Mouse (Mus musculus) heart, postnatal 4 days (tissue): ENCODE results near the gene Daam1. TPM values are rescaled to one million over a fixed set of nuclear protein-coding genes. Genes with fewer than 3 reads are reported as not detected.

Source experiments
- DNase-seq: peaks from one replicate; pipeline ENCODE4 v3.0.0; 2021
- total RNA-seq, 2 experiments: library from RNA; stranded (reverse); gene quantifications; 2 replicates each; pipeline ENCODE4 v1.2.3; 2021

The Daam1 gene
- total RNA-seq = 10 to 100 TPM; 88.8 to 92.1 TPM

DNA sequence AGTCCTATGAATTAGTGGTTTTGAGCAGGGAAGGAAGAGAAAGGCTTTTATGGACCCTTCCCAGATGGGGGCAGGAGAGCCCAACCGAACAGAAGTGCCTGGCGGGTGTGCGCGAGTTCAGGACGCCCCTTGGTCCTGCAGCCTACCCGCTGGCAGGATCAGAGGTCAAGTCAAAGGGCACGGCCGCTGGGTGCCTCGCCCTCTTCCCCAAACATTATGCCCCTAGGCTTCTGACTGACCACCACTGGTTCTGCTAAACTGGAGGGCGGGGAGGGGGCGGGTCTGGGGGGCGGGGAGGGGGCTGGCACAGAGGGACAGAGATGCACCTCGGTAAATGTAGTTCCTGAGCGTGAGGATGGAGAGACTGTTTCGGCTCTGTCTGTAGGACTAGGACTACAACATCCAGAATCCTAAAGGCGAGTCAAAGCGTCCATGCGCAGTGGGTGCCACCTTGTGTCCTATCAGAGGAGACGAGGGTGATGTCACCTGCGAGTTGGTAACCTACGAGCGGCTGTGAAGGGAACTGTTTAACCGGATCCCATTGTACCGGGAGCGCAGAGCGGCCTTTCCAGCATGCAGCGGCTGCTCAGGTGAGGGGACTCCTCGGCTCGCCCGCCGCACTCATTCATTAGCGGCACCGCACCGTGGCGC, at the start of gene Daam1:
Daam1 (plus strand) TSS at position 472 of the 651 bp plus-strand sequence.
- peak; percentile 92 for DNase-seq

GRCm38 (mm10) chr12:71781220-71781619, 49.7 kb upstream of the Daam1 start:
- no peak for DNase-seq

- no peak for DNase-seq
Measured at GRCm38 (mm10) chr12:71783970-71784369, 46.9 kb upstream of the Daam1 start.

GRCm38 (mm10) chr12:71784666-71785255, 46.1 kb upstream of the Daam1 start:
- no peak for DNase-seq

DNA sequence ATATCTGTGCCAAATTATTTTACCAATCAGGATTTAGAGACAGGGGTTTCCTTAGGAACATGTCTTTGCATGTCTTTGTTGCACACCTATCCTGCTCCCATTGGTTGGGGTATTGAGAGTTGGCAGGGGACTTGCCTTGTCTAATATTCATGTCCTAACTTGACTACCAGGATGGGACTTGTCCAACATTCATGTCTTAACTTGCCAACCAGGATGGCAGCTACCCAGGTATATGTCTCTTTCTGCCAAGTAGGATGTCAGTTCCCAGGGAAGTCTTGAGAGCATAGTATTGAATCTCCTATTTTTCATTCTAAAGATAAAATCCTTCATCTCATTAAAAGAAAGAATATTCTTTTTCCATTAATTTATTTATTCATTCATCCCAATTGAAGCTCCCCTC, 44.4 kb upstream of the Daam1 start:
- no peak for DNase-seq

- DNase-seq = peak; percentile 62
Measured at GRCm38 (mm10) chr12:71788791-71789190, 42.1 kb upstream of the Daam1 start.

DNA sequence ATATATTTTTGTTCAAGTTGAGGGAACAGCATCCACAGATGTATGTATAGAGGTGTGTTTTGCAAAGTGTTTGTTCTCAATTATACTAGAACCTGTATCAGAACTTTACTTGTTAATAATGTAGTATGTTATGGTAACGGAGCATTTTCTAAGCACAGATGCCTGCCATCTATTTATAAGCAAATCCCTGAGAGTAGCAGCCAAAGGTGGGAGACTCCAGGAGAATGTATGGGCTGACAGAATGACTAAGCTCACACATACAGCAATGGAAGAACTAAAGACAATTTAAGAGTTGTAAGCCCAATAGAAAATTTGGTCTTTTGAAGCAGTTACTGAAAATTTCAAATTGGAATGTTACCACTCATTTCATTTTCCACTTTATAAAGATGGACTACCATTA, 40.3 kb upstream of the Daam1 start:
- DNase-seq = no peak

- DNase-seq = no peak
Measured at GRCm38 (mm10) chr12:71793114-71793513, 37.8 kb upstream of the Daam1 start.

GRCm38 (mm10) chr12:71795626-71796025, 35.3 kb upstream of the Daam1 start:
- DNase-seq = no peak

DNA sequence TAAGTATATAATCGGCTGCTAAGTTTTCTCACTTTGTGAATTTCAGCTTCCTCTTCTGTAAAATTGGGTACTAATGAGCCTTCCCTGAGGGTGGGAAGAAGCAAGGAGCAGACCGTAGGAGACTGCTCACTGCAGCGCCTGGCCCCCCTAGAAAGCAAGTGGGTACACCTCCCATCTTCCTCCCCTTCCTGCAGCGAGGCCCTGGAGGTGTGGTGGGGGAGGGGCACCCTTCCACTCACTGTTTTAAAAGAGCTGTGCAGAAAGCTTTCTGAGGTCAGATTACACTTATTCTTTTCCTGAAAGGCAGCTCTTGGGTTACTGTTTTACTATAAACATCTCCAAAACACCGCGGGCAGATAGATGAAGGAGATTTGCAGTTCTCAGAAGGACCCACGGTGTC, 34.4 kb upstream of the Daam1 start:
- DNase-seq = no peak

GRCm38 (mm10) chr12:71807306-71807705, 23.6 kb upstream of the Daam1 start:
- no peak for DNase-seq

DNA sequence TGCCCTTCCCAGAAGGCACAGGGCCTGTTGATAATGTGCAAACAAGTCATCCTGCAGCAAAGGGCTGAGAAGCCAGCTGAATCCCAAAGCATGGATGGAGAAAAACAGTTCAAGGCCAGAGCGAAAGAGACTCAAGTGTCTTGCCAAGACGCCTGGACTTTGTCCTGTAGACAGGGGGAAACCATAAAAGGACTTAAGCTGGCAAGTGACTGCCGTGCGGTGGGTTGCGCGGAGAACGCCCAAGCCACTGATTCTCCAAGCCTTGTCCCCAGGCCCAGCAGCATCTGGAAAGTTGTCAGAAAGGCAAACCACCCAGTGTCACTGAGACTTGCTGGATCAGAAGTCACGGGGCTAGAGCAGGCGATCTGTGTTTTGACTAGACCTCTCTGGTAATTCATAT, 22.2 kb upstream of the Daam1 start:
- DNase-seq = peak; percentile 40

GRCm38 (mm10) chr12:71809550-71809949, 21.3 kb upstream of the Daam1 start:
- no peak for DNase-seq

DNA sequence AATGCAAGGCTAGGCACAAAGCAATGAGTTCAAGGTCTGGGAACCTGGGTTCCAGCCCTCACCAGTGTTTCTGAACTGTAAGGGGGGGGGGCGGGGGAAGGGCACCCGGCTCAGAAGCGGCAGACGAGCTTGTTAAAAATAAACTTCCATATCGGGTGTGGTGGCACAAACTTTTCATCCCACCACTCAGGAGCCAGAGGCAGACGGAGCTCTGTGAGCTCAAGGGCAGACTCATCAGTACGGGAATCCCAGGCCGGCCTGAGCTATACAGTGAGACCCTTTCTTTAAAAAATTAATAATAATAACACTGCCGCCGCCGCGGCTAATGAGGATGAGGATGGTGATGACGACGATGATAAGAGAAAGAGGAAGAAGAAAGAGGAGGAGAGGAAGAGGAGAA, 18.3 kb upstream of the Daam1 start:
- no peak for DNase-seq

DNA sequence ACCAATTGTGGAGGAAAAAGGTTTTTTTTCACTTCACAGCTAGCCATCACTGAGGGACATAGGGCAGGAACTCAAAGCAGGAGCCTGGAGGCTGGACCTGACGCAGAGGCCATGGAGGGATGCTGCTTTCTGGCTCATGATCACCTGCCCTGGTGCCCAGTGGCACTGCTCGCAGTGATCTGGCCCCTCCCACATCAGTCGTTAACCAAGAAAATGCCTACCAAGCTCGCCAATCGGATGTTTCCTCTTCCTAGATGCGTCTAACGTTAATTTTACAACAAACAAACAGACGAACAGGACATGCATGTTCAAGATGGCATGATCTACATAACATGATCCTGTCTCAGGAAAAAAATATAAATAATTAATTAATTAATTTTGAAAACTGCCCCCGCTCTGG, 17.6 kb upstream of the Daam1 start:
- no peak for DNase-seq

DNA sequence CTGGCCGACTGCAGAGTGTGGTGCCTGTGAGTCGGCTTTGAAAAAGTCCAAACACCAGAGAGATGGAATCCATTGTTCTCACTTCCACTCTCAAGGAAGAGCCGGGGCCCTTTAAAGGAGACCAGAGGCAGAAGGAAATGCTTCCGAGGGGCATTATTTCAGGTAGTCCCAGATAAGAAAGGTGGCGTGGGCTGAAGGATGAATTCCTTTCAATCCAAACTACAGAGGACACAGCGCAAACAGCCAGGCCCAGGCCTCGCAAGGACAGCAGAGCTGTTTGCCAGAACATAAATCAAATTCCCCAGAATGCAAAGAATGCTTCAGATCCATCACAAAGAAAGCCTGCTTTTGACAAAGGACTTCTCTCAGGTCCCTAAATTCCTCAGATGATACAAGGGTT, 17.1 kb upstream of the Daam1 start:
- no peak for DNase-seq

DNA sequence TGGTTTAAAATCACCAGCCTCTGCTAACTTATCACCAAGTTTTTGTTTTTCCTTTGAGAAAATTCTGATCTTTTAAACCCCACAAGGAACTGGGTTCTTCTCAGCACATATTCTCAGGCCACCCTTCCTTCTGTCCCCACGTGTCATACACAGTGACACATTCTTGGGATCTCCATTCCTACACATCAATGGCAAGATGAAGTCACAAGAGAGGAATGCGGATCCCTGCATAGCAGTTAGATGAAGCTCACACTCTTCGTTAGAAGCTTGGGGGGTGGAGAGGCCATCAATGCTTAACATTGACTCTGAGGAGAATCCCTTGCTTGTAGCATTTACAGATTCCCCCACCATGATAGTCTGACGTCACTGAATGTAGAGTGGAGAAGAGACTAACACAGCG, 10.8 kb upstream of the Daam1 start:
- no peak for DNase-seq

DNA sequence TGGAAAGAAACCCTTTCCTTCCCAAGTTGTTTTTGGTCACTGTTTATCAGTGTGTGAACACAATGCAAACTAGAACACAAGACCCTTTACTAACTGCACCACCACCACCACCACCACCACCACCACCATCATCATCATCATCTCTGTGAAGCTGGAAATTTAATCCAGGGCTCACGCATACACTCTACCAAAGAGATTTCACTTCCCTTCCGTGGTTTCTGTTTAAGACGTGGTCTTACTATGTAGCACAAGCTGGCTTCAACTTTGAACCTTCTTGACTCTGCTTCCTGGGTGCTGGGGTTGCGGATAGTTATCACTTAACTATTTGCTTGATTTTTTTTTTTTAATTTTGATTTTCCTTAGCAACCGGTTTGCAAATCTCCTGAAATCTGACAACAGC, 9.6 kb upstream of the Daam1 start:
- no peak for DNase-seq

DNA sequence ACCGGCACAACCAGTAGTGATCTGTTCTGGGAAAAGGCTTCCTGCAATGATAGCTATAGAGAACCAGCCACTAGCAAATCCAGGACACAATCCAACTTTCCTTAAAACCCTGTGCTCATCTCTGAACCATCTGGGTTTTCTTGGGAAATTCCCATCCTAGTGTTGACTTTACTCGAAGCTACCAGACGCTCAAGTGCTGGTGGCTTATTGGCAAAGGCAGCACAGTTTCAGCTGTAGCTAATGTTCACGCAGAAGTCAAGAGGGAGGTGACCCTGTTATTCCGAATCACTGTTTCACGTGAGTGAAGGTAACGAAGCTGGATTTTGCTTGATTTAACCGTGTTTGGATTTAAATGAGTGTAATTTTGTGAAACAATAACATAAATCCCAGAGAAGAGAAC, 9.1 kb upstream of the Daam1 start:
- no peak for DNase-seq

DNA sequence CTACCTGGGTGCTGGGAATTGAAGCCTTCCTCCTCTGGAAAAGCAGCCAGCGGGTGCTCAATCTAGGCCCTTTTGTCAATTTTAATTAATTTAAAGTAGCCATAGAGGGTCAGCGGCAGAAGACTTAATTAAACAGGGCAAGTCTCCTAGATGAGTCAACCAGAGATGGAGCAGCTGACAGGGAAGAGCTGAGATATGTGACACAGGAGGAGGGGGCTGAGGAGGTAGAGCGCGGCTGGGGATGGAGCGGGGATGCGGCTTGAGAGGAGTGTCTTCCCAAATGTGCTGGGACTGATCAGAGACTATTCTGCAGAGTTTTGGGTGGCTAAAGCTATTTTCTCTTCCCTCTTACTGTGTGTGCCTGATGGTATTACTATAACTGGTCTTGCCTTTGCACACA, 6.0 kb upstream of the Daam1 start:
- DNase-seq = no peak

DNA sequence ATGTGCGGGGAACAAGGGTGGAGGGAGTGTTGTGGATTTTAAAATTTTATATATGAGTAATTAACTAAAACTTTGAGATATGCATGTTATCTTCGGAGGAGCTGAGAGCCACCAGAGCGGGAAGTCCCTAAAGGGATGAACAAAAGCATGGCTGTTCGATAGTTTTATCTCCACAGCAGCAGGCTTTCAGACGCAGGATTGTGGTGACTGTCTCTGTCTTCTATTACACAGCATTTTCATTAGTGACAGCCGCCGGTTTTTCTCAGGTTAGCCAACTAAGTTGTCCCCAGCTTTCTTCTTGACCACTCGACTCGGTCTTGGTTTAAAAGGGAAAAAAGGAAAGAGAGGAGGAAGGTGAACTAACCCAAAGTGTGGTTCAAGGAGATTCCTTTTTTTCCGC, 739 bp upstream of the Daam1 start:
- no peak for DNase-seq

DNA sequence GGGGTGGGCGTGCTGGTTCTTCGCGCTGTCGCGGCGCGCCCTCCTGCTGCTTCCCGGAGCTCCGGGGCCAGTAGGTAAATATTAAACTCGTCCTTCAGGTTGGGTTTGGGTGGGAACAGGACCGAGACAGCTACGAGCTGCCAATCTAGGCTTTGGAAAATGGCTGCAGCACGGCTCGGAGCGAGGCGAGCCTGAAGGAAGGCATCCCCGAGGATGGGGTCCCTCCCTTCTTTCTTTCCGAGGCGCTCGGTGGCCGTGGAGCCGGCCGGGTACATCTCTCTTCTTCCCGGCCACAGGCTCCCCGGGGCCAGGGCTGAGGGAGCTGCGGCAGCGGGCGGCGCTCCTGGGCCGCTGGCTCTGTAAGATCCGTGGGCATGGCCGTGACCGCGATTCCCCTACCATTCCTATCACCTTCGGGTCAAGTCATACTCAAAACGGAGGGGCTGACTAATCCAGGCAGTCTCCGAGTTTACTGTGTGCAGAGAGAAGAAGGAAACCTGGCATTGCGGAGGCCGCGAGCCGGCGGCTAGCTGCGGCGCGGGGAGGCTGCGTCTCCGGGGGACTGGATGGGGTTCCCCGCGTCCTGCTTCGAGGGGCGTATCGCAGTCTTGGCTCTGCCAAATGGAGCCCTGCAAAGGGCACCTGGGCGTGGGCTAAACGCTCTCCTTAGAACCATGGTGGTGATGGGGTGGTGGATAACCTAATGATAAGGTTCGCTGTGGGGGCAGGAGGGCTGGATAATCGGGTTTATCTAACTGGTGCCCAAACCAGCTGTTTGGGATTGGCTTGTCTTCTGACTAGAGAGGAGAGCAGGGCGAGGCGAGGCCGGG, 595 bp downstream of the Daam1 start:
- peak; percentile 56 for DNase-seq

- peak; percentile 73 for DNase-seq
Measured at GRCm38 (mm10) chr12:71832225-71832624, 1.3 kb downstream of the Daam1 start.

DNA sequence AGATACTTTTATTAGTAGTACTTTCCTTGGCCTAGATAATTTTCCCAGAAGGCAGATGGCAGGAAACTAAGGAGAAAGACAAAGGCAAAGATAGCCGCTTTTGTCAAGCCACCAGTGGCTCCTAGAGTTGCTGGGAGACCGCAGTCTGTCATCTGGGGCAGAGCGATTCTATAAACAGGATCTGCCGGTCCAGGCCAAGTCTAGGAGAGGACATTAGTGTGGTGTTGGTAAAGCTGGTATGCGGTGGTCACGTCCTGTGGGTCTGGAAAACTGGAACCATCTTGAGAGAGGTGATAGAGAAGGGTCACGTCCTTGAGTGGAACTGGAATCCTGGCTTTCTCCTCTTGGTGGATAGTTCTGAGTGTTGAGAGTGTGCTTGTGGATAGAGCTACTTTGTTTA, 3.2 kb downstream of the Daam1 start:
- DNase-seq = peak; percentile 51
